Mouse (Mus musculus): ENCODE measurements around the gene A2ml1. TPM values are rescaled to one million over a fixed set of nuclear protein-coding genes. Genes with fewer than 3 reads are reported as not detected.

A2ml1 gene
- total and polyA plus RNA-seq, 2 experiments from 2014 or later = 1.6 to 13.8 TPM

DNA sequence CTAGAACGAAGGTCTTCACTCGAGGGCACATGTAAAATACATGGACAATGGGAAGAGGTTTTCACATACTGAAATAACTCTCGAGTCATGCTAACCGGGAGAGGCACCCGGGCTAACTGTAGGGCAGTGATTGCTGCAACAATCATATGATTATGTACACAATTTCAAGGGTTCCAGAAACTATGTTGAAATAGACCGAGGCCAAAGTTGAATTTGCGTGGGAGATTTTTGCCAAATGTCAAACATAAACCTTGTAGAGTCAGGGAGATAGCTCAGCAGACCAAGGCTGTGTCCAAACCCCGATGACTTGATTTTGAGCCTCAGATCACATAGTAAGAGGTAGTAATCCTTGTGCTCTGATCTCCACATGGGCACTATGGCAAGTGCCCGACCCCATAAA lies 48.7 kb downstream of the A2ml1 start:
- no peaks in the 10 kb centered on the region for H3K27me3 ChIP-seq (ENCODE audit: insufficient read depth, low read length)
- no peak for TF ChIP-seq CTCF (IDR thresholded peaks at IDR 0.05; ENCODE audit: low read depth)
- ATAC-seq = no peak

DNA sequence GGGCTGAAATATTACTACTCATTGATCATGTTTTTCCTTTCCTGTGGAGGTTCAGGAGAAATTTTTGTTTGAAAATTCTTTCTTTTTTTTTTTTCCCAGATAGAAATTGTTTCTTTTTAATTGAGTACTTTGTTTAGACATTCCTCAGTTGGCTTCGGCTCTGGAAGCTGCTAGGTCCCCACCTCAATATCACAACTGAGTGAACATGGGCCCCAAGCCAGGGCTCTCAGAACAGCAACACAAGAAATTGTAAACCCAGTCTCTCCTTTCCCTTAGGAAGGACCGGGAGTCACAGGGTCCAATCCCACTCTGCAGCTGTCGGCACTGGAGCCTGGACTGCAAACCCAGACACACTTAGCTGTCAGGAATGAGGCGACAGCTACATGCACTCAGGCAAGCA lies 52.9 kb downstream of the A2ml1 start:
- Histone ChIP-seq H3K27ac (no peak overlapping the region), H3K4me1 (ENCODE audit: insufficient read depth, low read length) (no peaks in the 10 kb centered on the region), H3K27me3 (ENCODE audit: insufficient read depth, low read length) (no peaks in the 10 kb centered on the region), H3K4me2 (ENCODE audit: low read depth, low read length) (no peak overlapping the region), H3K4me3 (ENCODE audit: low read length) (no peak overlapping the region), H3K9ac (replicated peaks; ENCODE audit: low read length) (no peak overlapping the region), H3K36me3 (ENCODE audit: insufficient read depth, low read length) (no peaks in the 10 kb centered on the region), H3K9me3 (ENCODE audit: low read length) (no peaks in the 10 kb centered on the region)
- TF ChIP-seq CTCF (IDR thresholded peaks at IDR 0.05; ENCODE audit: low read depth) = no peak
- DNase-seq (ENCODE audit: low spot score) (no peak), ATAC-seq (no peak)
- 67% methylated on average over 4 of the region's 4 CpGs for WGBS

More for the DNA sequence above, 48.7 kb downstream of the A2ml1 start:
- Histone ChIP-seq H3K27ac (no peak overlapping the region), H3K36me3 (ENCODE audit: insufficient read depth, low read length) (no peaks in the 10 kb centered on the region), H3K4me3 (ENCODE audit: low read length) (no peak overlapping the region), H3K9me3 (ENCODE audit: low read length) (no peaks in the 10 kb centered on the region), H3K4me2 (ENCODE audit: low read depth, low read length) (no peak overlapping the region), H3K9ac (replicated peaks; ENCODE audit: low read length) (no peak overlapping the region), H3K4me1 (ENCODE audit: insufficient read depth, low read length) (no peaks in the 10 kb centered on the region)
- WGBS = 91% methylated on average over 9 of the region's 9 CpGs
- no peak for DNase-seq (ENCODE audit: low spot score)

DNA sequence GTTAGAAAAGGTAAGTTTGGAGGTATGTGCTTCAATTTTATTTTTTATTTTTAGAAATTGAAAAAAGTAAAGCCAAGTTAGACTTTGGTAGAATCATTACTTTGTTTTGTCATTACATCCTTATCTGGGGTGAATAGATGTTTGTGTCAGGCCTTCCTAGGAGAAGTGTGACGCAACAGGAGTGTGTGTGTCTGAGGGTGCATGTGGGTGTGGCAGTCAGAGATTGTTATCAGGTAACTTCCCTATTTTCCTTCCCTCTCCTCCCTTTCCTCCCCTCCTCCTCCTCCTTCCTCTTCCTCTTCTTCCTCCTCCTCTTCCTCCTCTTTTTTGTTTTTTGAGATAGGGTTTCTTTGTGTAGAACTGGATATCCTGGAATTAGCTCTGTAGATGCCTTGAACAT lies 54.3 kb downstream of the A2ml1 start:
- 89% methylated on average over 1 of the region's 1 CpGs for WGBS
- Histone ChIP-seq H3K27ac (no peak overlapping the region), H3K9ac (replicated peaks; ENCODE audit: low read length) (no peak overlapping the region), H3K27me3 (ENCODE audit: insufficient read depth, low read length) (no peaks in the 10 kb centered on the region), H3K4me1 (ENCODE audit: insufficient read depth, low read length) (no peaks in the 10 kb centered on the region), H3K9me3 (ENCODE audit: low read length) (no peaks in the 10 kb centered on the region), H3K4me3 (ENCODE audit: low read length) (no peak overlapping the region), H3K4me2 (ENCODE audit: low read depth, low read length) (no peak overlapping the region), H3K36me3 (ENCODE audit: insufficient read depth, low read length) (no peaks in the 10 kb centered on the region)
- no peak for ATAC-seq
- DNase-seq (ENCODE audit: low spot score) = no peak
- no peak for TF ChIP-seq CTCF (IDR thresholded peaks at IDR 0.05; ENCODE audit: low read depth)

DNA sequence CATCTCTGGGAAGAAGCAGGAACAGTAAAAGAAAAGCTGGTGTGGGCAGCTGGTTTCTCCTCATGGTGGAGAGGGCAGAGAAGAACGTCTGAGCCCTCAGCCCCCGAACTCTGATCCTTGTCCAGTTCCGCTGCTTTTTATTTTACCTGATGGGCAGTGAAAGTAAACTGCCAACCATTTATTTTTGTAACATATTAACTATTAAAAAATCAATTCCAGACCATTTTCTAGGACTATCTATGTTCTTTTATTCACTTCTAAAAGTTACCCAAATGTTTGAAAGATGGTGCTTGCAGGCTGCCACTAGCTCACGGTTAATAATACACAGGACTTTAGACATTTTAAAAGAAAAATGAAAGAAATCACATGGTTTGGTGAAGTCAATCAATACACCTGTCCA lies 54.8 kb downstream of the A2ml1 start, which contains the start of gene Pzp:
Pzp (minus strand) TSS at position 120 of the 400 bp plus-strand sequence.
- Histone ChIP-seq H3K4me3 (ENCODE audit: low read length) (no peak within 1 kb of the TSS), H3K9ac (replicated peaks; ENCODE audit: low read length) (no peak within 1 kb of the TSS), H3K4me1 (ENCODE audit: insufficient read depth, low read length) (no peaks in the 10 kb centered on the region), H3K9me3 (ENCODE audit: low read length) (no peaks in the 10 kb centered on the region), H3K4me2 (ENCODE audit: low read depth, low read length) (no peak within 1 kb of the TSS), H3K36me3 (ENCODE audit: insufficient read depth, low read length) (no peaks in the 10 kb centered on the region), H3K27ac (no peak within 1 kb of the TSS), H3K27me3 (ENCODE audit: insufficient read depth, low read length) (no peaks in the 10 kb centered on the region)
- ATAC-seq (no peak), DNase-seq (ENCODE audit: low spot score) (no peak)
- 92% methylated on average over 4 of the region's 4 CpGs for WGBS
- TF ChIP-seq CTCF (IDR thresholded peaks at IDR 0.05; ENCODE audit: low read depth) = no peak

DNA sequence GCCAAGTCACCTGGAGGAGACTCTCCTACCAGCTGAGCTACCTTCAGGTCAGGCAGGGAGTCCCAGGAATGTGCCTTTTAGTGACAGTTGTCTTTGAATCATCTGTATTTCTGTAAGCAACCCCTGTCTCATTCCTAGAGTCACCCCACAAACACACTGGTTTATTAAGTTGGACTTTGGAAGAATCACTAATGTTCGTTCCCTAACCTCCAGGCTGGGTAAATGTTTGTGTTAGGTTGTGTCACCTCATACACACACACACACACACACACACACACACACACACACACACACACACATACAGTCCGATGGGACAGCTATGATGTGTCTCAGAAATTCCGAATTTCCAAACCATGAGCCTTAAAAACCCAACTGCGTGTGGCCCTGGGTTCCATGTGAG lies 55.6 kb downstream of the A2ml1 start:
- H3K27me3 ChIP-seq (ENCODE audit: insufficient read depth, low read length) = no peaks in the 10 kb centered on the region
- H3K4me3 ChIP-seq (ENCODE audit: low read length) = no peak overlapping the region
- no peak overlapping the region for H3K9ac ChIP-seq (replicated peaks; ENCODE audit: low read length)
- no peaks in the 10 kb centered on the region for H3K4me1 ChIP-seq (ENCODE audit: insufficient read depth, low read length)
- WGBS = 93% methylated on average over 4 of the region's 4 CpGs
- DNase-seq (ENCODE audit: low spot score) (no peak), ATAC-seq (no peak)
- no peak for TF ChIP-seq CTCF (IDR thresholded peaks at IDR 0.05; ENCODE audit: low read depth)
- no peak overlapping the region for H3K4me2 ChIP-seq (ENCODE audit: low read depth, low read length)
- no peaks in the 10 kb centered on the region for H3K36me3 ChIP-seq (ENCODE audit: insufficient read depth, low read length)
- H3K9me3 ChIP-seq (ENCODE audit: low read length) = no peaks in the 10 kb centered on the region
- H3K27ac ChIP-seq = no peak overlapping the region

DNA sequence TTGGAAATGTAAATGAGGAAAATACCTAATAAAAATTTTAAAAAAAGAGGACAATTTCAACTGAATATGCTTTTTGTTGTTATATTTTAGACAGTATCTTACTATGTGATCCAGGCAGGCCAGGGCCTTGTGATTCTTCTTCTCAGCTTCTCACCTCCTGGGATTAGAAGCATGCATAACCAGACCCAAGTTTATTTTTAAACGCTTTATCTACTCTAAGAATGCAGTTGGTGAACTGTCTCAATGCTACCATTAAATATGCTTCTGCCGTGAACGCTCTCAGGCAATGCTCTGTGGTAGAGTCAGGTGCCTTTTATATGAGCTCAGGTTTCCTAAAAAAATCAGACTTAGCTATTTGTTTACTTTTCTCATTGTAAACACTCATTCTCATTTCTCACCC lies 58.0 kb downstream of the A2ml1 start:
- ATAC-seq = no peak

DNA sequence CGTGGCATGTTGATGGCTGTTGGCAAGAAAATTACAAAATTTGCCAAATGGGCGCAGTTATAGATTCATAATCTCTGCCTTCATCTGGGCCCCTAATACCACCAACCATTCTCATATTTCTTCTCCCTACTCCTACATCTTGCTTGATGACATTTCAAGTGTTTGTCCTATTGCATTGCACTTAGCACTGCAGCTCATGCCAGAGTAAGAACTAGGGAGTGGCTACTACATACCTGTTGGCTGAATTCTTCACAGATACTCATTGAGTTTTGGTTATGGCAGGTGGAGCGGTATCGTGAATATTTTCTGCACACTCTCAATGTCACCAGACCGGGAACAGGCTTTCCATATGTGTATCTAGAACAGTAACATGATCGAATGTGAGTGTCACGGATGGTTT lies 62.2 kb downstream of the A2ml1 start:
- WGBS = 92% methylated on average over 7 of the region's 7 CpGs
- no peak overlapping the region for H3K9ac ChIP-seq (replicated peaks; ENCODE audit: low read length)
- H3K9me3 ChIP-seq (ENCODE audit: low read length) = no peaks in the 10 kb centered on the region
- H3K4me2 ChIP-seq (ENCODE audit: low read depth, low read length) = no peak overlapping the region
- DNase-seq (ENCODE audit: low spot score) (no peak), ATAC-seq (no peak)
- H3K27me3 ChIP-seq (ENCODE audit: insufficient read depth, low read length) = no peaks in the 10 kb centered on the region
- H3K27ac ChIP-seq = no peak overlapping the region
- no peaks in the 10 kb centered on the region for H3K4me1 ChIP-seq (ENCODE audit: insufficient read depth, low read length)
- no peak for TF ChIP-seq CTCF (IDR thresholded peaks at IDR 0.05; ENCODE audit: low read depth)
- no peak overlapping the region for H3K4me3 ChIP-seq (ENCODE audit: low read length)
- no peaks in the 10 kb centered on the region for H3K36me3 ChIP-seq (ENCODE audit: insufficient read depth, low read length)

More for the DNA sequence above, 58.0 kb downstream of the A2ml1 start:
- no peaks in the 10 kb centered on the region for H3K27me3 ChIP-seq (ENCODE audit: insufficient read depth, low read length)
- no peak overlapping the region for H3K4me3 ChIP-seq (ENCODE audit: low read length)
- H3K4me1 ChIP-seq (ENCODE audit: insufficient read depth, low read length) = no peaks in the 10 kb centered on the region
- DNase-seq (ENCODE audit: low spot score) = no peak
- H3K36me3 ChIP-seq (ENCODE audit: insufficient read depth, low read length) = no peaks in the 10 kb centered on the region
- WGBS = 94% methylated on average over 3 of the region's 3 CpGs
- no peak overlapping the region for H3K4me2 ChIP-seq (ENCODE audit: low read depth, low read length)
- H3K9ac ChIP-seq (replicated peaks; ENCODE audit: low read length) = no peak overlapping the region
- TF ChIP-seq CTCF (IDR thresholded peaks at IDR 0.05; ENCODE audit: low read depth) = no peak
- H3K9me3 ChIP-seq (ENCODE audit: low read length) = no peaks in the 10 kb centered on the region
- no peak overlapping the region for H3K27ac ChIP-seq

Measured in hindbrain, postnatal 0 days (tissue).